Mouse (Mus musculus): ENCODE results near the gene Lrit3.

DNA sequence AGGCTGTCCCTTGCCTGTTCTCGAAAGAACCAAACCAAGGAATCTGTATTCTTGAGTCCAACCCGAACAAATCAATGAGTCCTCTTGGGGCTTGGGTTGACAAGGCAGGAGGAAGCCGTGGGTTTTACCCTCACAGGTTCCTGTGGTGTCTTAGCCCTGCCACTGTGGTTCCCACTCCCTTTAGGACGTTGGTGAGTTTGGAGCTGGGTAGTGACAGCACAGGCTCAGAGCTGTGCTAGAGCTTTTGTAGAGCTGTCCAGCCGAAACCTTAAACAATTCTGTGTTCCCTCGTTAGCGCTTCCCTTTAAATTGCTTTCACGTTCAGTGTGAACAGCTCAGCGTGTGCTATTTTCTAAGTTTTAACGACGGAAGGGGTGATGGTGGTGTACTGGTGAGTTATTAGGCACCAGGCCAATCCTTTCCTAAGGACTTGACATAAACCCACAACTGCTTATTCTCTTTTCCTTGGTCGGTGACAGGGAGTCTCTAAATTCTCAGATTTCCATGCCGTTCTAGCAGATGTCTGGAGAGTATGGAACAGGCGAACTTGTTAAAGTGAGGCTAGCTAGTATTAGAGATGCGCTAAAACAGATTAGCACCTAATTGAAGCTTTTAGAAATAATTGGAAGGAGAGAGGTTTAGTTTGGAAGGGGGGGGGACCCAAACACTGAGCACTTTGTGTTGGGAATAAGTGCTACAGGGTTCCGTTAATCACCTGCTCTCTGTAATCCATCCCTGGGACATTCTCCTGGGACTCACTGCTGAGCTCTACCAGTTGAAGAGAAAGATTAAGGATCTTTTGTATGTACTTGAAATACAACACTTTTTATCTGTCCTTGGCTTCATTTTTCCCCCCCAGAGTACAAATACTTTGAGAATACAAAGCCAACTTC is 65.3 kb downstream of the Lrit3 start:
- TF ChIP-seq POLR2A (IDR thresholded peaks at IDR 0.05; ENCODE audit: control insufficient read depth, extremely low read depth, insufficient read depth, low read length, poor library complexity): no peak
- TF ChIP-seq CTCF (IDR thresholded peaks at IDR 0.05; ENCODE audit: borderline replicate concordance, control insufficient read depth, extremely low read depth, insufficient read depth, low read length, poor library complexity): no peak

Data from thymus, adult 2 months (tissue).